Mouse (Mus musculus) liver, embryonic 14.5 days (tissue): ENCODE results near the gene Slc30a2. TPM values are rescaled to one million over a fixed set of nuclear protein-coding genes. Genes with fewer than 3 reads are reported as not detected.

ENCODE experiments used
- ATAC-seq: fragments of 200-750 bp; cut with Nextera tagmentation; 2 replicates; pipeline ENCODE4 v1.8.0; 2017; ENCODE audit warnings: moderate number of reproducible peaks, mild to moderate bottlenecking, moderate library complexity; ENCODE audit not compliant: insufficient read depth
- DNase-seq, 3 experiments: peaks; one replicate each; pipeline ENCODE4 v3.0.0-alpha.2; 2012 to 2013; ENCODE audit warnings: low read depth in 3 of 3, low spot score in 3 of 3
- H3K27ac ChIP-seq: fragments of 300-500 bp; sonication (generic); 2 replicates; pipeline ENCODE4 v1.5.1; 2014; ENCODE audit warnings: moderate library complexity, mild to moderate bottlenecking, control low read depth, inconsistent platforms
- H3K27me3 ChIP-seq: fragments of 300-500 bp; sonication (generic); 2 replicates; pipeline ENCODE4 v1.6.1; 2014; ENCODE audit warnings: mild to moderate bottlenecking, low read length, moderate library complexity; ENCODE audit not compliant: control insufficient read depth, insufficient read depth
- H3K36me3 ChIP-seq: fragments of 300-500 bp; sonication (generic); replicated peaks from 2 replicates; pipeline ENCODE4 v1.6.1; 2014; ENCODE audit warnings: low read depth; ENCODE audit not compliant: control insufficient read depth, insufficient read depth
- H3K4me1 ChIP-seq, 2 experiments: fragments of 200-500 bp in 1 of 2; fragments of 300-500 bp in 1 of 2; sonication (generic) in 1 of 2; replicated peaks; 2 replicates each; pipeline ENCODE4 v1.6.1; 2012 to 2014; ENCODE audit warnings: antibody characterized with exemption in 1 of 2, inconsistent platforms in 1 of 2, low read length in 1 of 2; ENCODE audit not compliant: control insufficient read depth in 2 of 2, insufficient read depth in 2 of 2
- H3K4me2 ChIP-seq: fragments of 300-500 bp; sonication (generic); 2 replicates; pipeline ENCODE4 v1.6.1; 2014; ENCODE audit warnings: low read depth, mild to moderate bottlenecking, control low read depth, moderate library complexity
- H3K4me3 ChIP-seq, 2 experiments: fragments of 200-500 bp in 1 of 2; fragments of 300-500 bp in 1 of 2; sonication (generic) in 1 of 2; 2 replicates each; pipeline ENCODE4 v1.5.1; 2012 to 2014; ENCODE audit warnings: low read depth in 2 of 2, low read length in 2 of 2, mild to moderate bottlenecking in 2 of 2, control low read depth in 1 of 2, inconsistent platforms in 1 of 2, moderate library complexity in 1 of 2; ENCODE audit not compliant: insufficient read depth in 1 of 2
- H3K9ac ChIP-seq: fragments of 300-500 bp; sonication (generic); replicated peaks from 2 replicates; pipeline ENCODE4 v1.6.1; 2014; ENCODE audit warnings: mild to moderate bottlenecking, control low read depth, moderate library complexity
- H3K9me3 ChIP-seq: fragments of 300-500 bp; sonication (generic); 2 replicates; pipeline ENCODE4 v1.6.1; 2016; ENCODE audit warnings: low read length, mixed read lengths; ENCODE audit not compliant: control insufficient read depth
- CTCF ChIP-seq: IDR thresholded peaks from 2 replicates; pipeline ENCODE4 v1.5.1; 2016; ENCODE audit warnings: antibody characterized with exemption, low read depth, control low read depth
- EP300 ChIP-seq: IDR thresholded peaks from 2 replicates; pipeline ENCODE4 v1.6.1; 2016; ENCODE audit warnings: antibody characterized with exemption, low read depth
- WGBS: fragments of 180-500 bp; shearing (Covaris S2); extraction: QIAGEN DNeasy Blood & Tissue Kit; methylation state at CpG from one replicate; pipeline ENCODE4 v1.1.7; 2014; ENCODE audit not compliant: insufficient replicate concordance; 5-methylcytosine and 5-hydroxymethylcytosine counted together
- polyA plus RNA-seq, 2 experiments: library from polyadenylated mRNA; depleted of rRNA in 1 of 2; stranded (reverse) in 1 of 2; unstranded in 1 of 2; fragments of >200 nt; fragmentation: Nextera tagmentation in 1 of 2; extraction: Ambion mirVana in 1 of 2; gene quantifications; 2 replicates each; pipeline versions ENCODE4 v1.2.1 to v1.2.3; 2012 to 2014

Slc30a2 gene
- polyA plus RNA-seq, 2 experiments = 0.02 TPM; not detected in 1

DNA sequence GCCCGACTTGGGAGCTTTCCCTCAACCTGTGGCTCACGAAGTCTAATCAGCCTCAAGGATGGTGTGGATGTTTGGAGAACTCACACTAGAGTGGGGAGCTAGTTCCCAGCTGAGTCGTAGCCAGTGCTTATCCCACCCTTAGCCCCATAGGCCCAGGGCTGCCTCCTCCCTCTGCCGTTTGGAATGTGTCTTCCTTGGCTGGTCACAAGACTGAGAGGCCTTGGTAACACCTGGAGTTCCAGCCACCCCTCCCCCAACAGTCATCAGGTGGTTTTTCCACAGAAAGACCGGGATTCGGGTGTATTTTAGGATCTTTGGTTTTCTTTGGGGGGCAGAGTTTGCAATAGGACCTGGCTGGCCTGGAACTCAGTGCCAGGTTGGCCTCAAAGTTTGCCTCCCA, 7.7 kb downstream of the Slc30a2 start:
- WGBS = 56% methylated on average over 6 of the region's 6 CpGs

DNA sequence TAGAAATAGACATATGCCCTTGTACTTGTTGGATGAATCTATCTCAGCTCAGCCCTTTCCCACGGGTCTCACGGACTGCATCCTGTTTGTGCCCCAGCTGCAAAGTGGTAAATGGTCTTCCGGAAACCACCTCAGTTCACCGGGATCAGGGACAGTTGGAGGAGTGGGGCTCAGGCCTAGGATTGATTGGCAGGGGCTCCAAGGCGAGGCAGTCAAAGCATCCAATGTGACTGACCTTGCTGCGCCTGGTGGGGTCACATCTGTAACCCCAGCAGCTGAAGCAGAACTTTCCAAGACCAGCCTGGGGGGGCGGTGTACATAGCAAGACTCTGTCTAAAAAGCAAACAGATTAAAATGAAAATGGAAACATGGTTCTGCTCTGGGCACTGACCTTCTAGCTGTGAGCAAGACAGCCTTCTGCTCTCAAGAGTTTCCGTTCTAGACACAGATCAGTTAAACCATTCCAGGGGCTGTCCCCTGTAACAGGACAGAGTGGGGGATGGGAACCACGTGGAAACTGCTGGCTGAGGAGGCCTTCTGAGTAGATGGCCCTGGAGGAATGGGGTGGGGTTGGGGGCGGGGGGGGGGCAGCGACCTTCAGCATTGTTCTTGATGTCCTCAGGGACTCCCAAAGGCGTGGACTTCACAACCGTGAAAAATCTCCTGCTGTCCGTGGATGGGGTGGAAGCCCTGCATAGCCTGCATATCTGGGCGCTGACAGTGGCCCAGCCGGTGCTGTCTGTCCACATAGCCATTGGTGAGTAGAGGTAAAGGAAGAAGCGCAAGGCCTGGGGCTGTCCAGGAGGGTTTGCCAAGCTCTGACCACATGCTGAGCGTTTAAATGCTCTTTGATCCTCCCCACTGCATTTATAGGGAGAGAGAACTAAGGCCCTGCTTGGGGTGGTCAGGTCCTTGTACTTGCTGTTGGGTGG, 8.6 kb downstream of the Slc30a2 start:
- DNase-seq (no peak), ATAC-seq (no peak)
- 39% methylated on average over 18 of the region's 18 CpGs for WGBS
- Histone ChIP-seq H3K36me3 (no peaks in the 10 kb centered on the region), H3K27me3 (no peaks in the 10 kb centered on the region), H3K4me1 (no peaks in the 10 kb centered on the region), H3K27ac (no peak overlapping the region), H3K9me3 (no peaks in the 10 kb centered on the region), H3K9ac (no peak overlapping the region), H3K4me3 (no peak overlapping the region), H3K4me2 (no peak overlapping the region)
- TF ChIP-seq EP300 = no peak
- no peak for TF ChIP-seq CTCF

More for the DNA sequence above, 7.7 kb downstream of the Slc30a2 start:
- Histone ChIP-seq H3K4me2 (no peak overlapping the region), H3K9ac (no peak overlapping the region), H3K27me3 (peaks cover 2% of the 10 kb centered on the region; the same call in 1 of the 2 replicates), H3K4me3 (no peak overlapping the region), H3K27ac (no peak overlapping the region), H3K4me1 (no peaks in the 10 kb centered on the region), H3K36me3 (no peaks in the 10 kb centered on the region), H3K9me3 (no peaks in the 10 kb centered on the region)
- no peak for DNase-seq
- TF ChIP-seq EP300 (no peak), CTCF (no peak)
- ATAC-seq = no peak

DNA sequence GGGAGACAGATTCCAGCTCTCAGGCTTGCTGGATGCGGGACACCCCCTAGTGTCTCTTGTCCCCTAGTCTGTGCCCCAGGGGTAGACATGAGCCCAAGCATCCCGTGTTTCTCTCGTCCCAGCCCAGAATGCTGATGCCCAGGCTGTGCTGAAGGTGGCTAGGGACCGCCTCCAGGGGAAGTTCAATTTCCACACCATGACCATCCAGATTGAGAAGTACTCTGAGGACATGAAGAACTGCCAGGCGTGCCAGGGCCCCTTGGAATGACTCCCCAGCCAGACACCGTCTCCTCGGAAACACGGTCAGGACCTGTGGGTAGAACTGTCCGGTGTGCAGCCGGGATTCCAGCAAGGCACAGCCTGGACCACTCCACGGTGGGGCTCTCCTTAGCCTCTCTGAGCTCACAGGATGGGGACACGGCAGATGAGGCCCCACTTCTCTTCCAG, 9.3 kb downstream of the Slc30a2 start:
- 68% methylated on average over 12 of the region's 12 CpGs for WGBS
- Histone ChIP-seq H3K27me3 (no peaks in the 10 kb centered on the region), H3K4me2 (no peak overlapping the region), H3K9me3 (no peaks in the 10 kb centered on the region), H3K27ac (no peak overlapping the region), H3K36me3 (no peaks in the 10 kb centered on the region), H3K4me3 (no peak overlapping the region), H3K9ac (no peak overlapping the region), H3K4me1 (no peaks in the 10 kb centered on the region; a peak in 1 of 4 replicates)
- TF ChIP-seq CTCF (no peak), EP300 (no peak)
- ATAC-seq (no peak), DNase-seq (no peak)

DNA sequence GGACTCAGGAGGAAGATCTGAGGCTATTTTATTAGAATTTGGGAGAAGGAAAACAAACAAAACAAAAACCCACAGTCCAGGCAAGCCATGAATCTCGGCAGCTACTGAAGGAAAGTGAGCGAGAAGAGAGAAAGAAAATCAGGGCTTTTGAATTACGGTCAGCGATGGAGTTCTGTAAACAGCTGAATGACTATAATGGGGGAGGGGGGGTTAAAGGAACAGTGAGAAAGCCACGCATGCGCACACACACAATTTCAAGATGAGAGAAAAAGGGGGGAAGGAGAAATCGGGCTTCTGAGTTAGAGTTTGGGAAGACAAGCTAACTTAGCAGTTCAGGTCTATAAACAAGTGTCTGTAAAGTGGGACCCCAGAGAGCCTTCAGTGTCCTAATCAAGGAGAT, 9.9 kb downstream of the Slc30a2 start:
- WGBS = 69% methylated on average over 7 of the region's 7 CpGs

DNA sequence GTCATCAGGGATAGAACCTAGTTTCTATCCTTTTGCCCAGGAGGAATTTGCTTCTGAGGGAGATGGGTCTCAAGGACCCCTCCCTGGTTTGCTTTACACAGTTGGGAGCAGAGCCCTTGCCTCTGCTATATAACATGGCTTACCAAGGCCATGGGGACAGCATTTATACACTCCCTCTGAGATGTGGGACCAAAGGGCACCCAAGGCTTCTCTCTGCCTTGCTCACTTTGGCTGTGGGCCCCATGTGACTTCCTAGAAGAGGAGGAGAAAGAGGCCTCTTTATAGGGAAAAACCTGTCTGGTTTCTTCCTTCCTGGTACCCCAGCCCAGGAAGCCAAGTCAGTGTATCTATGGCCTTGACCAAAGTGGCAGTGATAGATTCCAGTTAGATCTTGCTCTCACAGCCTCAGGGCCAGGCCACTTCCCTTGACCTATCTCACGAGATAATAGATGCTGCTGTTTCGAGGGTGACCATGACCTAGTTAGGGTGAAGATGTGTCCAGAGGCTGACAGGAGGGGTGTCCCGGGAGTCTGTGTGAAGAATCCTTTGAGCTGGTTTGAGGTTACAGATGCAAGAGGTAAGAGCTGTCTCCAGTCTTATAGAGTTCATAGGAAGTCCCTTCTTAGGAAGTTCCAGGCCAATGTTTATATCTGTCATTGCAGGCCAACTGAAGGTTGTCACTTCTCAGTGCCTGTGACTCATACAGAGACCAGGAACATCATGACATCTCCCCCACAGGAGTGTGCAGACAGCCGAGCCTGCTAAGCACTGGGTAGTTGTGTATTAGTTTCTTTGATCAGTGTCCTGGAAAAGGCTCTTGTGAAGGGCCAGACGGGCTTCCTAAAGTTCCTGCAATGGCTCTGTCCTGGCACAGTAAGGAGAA, 10.8 kb downstream of the Slc30a2 start:
- Histone ChIP-seq H3K4me2 (no peak overlapping the region), H3K27ac (no peak overlapping the region), H3K4me1 (no peaks in the 10 kb centered on the region; a peak in 1 of 4 replicates), H3K9ac (no peak overlapping the region), H3K4me3 (no peak overlapping the region), H3K9me3 (no peaks in the 10 kb centered on the region), H3K36me3 (no peaks in the 10 kb centered on the region), H3K27me3 (no peaks in the 10 kb centered on the region)
- TF ChIP-seq EP300 (no peak), CTCF (no peak)
- no peak for DNase-seq
- ATAC-seq = no peak
- WGBS = 29% methylated on average over 5 of the region's 5 CpGs

More for the DNA sequence above, 9.9 kb downstream of the Slc30a2 start:
- DNase-seq (no peak), ATAC-seq (no peak)
- no peaks in the 10 kb centered on the region for H3K27me3 ChIP-seq
- no peak overlapping the region for H3K4me2 ChIP-seq
- no peak overlapping the region for H3K27ac ChIP-seq
- TF ChIP-seq CTCF (no peak), EP300 (no peak)
- H3K4me3 ChIP-seq = no peak overlapping the region
- H3K9ac ChIP-seq = no peak overlapping the region
- no peaks in the 10 kb centered on the region for H3K36me3 ChIP-seq
- H3K9me3 ChIP-seq = no peaks in the 10 kb centered on the region
- H3K4me1 ChIP-seq = no peaks in the 10 kb centered on the region; a peak in 1 of 4 replicates
